Mouse (Mus musculus) C2C12 (cell line): ENCODE measurements at regions not wholly inside any gene's neighbourhood (a gene's known extent, or its start where the extent isn't known, plus 50 kb on each side); places are given as distances from the start of the nearest gene placed in this dataset.

Experiments used
- H3K27me3 ChIP-seq: one replicate; pipeline ENCODE4 v1.6.1; 2011; ENCODE audit not compliant: control insufficient read depth, insufficient read depth, insufficient read length
- H3K36me3 ChIP-seq: one replicate; pipeline ENCODE4 v1.6.1; 2011; ENCODE audit not compliant: control insufficient read depth, insufficient read depth
- H3K4me3 ChIP-seq: one replicate; pipeline ENCODE4 v1.5.1; 2011; ENCODE audit warnings: mild to moderate bottlenecking, control low read depth; ENCODE audit not compliant: poor library complexity, insufficient read depth, severe bottlenecking
- H3K79me2 ChIP-seq: one replicate; pipeline ENCODE4 v1.6.1; 2011; ENCODE audit not compliant: control insufficient read depth, insufficient read depth
- H3K79me3 ChIP-seq: one replicate; pipeline ENCODE4 v1.6.1; 2011; ENCODE audit warnings: low read depth, control low read depth
- H3ac ChIP-seq: one replicate; pipeline ENCODE3; 2011; ENCODE audit warnings: low read depth; ENCODE audit not compliant: control insufficient read depth, insufficient read length
- CEBPB ChIP-seq: IDR thresholded peaks from one replicate; pipeline ENCODE4 v1.6.1; 2011; ENCODE audit warnings: low read depth, mild to moderate bottlenecking, control low read depth, moderate library complexity
- CTCF ChIP-seq: IDR thresholded peaks from one replicate; pipeline ENCODE4 v1.5.1; 2011; ENCODE audit not compliant: control insufficient read depth, insufficient read depth, insufficient read length
- FOSL1 ChIP-seq: IDR thresholded peaks from one replicate; pipeline ENCODE4 v1.8.0; 2011; ENCODE audit warnings: mild to moderate bottlenecking, low read length; ENCODE audit not compliant: poor library complexity, insufficient read depth, severe bottlenecking
- MAX ChIP-seq: IDR thresholded peaks from one replicate; pipeline ENCODE4 v1.6.1; 2011; ENCODE audit warnings: mild to moderate bottlenecking, control low read depth
- MYOD1 ChIP-seq: IDR thresholded peaks from one replicate; pipeline ENCODE4 v1.6.1; 2011; ENCODE audit warnings: low read depth; ENCODE audit not compliant: control insufficient read depth, insufficient read length
- MYOG ChIP-seq: IDR thresholded peaks from one replicate; pipeline ENCODE4 v1.6.1; 2011; ENCODE audit not compliant: control insufficient read depth, insufficient read length; ENCODE audit errors: extremely low read depth
- USF1 ChIP-seq: IDR thresholded peaks from one replicate; pipeline ENCODE4 v1.6.1; 2011; ENCODE audit warnings: low read depth, mild to moderate bottlenecking, control low read depth, moderate library complexity

DNA sequence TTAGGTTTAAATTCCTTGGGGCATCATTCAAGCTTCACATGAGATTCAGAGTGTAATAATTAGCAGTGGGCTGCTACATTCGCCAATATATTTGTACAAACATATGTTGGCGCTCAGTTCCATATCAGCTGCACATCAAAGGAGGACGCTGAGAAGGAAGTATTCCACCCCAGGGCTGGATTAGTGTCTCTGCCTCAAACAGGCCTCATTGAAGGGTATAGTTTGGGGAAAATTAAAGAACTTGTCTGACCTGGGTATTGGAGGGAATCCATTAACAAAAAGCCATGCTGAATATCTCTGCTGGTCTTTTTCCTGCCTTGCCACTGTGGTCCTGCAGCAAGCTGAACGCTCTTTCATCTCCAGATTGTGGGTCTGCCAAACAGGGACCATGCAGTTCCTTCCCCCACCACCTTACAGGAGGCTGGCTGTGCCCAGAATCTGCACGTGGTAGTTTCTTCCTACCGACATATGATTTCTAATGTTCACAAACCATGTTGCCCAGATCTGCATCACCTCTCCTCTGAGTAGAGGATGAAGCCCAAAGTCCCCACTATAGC, 67.7 kb upstream of the Pitx2 start:
- Histone ChIP-seq H3ac (no peak overlapping the region), H3K4me3 (no peak overlapping the region), H3K79me2 (no peaks in the 10 kb centered on the region), H3K36me3 (no peaks in the 10 kb centered on the region), H3K27me3 (no peaks in the 10 kb centered on the region), H3K79me3 (no peaks in the 10 kb centered on the region)
- TF ChIP-seq MYOG, result no peak
- TF ChIP-seq MYOD1, result no peak
- no peak for TF ChIP-seq CEBPB
- TF ChIP-seq MAX, result no peak
- TF ChIP-seq USF1, result no peak
- no peak for TF ChIP-seq FOSL1
- no peak for TF ChIP-seq CTCF
